Mouse (Mus musculus): ENCODE data around the gene Ppp1r21. TPM values are rescaled to one million over a fixed set of nuclear protein-coding genes. Genes with fewer than 3 reads are reported as not detected.

Ppp1r21 gene
- 18.4 and 22.3 TPM in 2 replicates for polyA plus RNA-seq (2021; fragmentation: Nextera tagmentation)
- long read RNA-seq, experiment 1, transcript Ppp1r21-201 (22 exons, 3,141 nt), result major isoform, 120 of 169 reads
- long read RNA-seq, experiment 1, partial matches to known transcripts, result 39 of 169 reads
- long read RNA-seq, experiment 1, other reads (novel, unspliced or antisense), result 9 of 169 reads
- long read RNA-seq, experiment 2, partial matches to known transcripts, result 14 of 21 reads
- long read RNA-seq, experiment 2, other reads (novel, unspliced or antisense), result 3 of 21 reads

GRCm38 (mm10) chr17:88529519-88530235 is at the start of gene Ppp1r21:
Gene Ppp1r21, plus strand, starts transcription at chr17:88530118.

GRCm38 (mm10) chr17:88597222-88598055 is 67.5 kb downstream of the Ppp1r21 start, which contains the start of gene Ston1:
Gene Ston1, plus strand, starts transcription at chr17:88597684.

Other genes starting within 250 kb of the Ppp1r21 start
- gene Foxn2, start 89.4 kb upstream of the Ppp1r21 start, polyA plus RNA-seq (2021; fragmentation: Nextera tagmentation), result 8.4 and 9.4 TPM in 2 replicates
- 0.21 and 2.0 TPM in 2 replicates for gene Ston1, start 67.6 kb downstream of the Ppp1r21 start, polyA plus RNA-seq (2021; fragmentation: Nextera tagmentation)
- gene Gtf2a1l, start 138.5 kb downstream of the Ppp1r21 start, polyA plus RNA-seq (2021; fragmentation: Nextera tagmentation), result 0.28 and 0.85 TPM in 2 replicates